Mouse (Mus musculus): ENCODE data around the gene Abcb9. TPM values are rescaled to one million over a fixed set of nuclear protein-coding genes. Genes with fewer than 3 reads are reported as not detected.

Gene Abcb9
- total RNA-seq, 2 experiments from 2014 or later, result 43.8 to 45.5 TPM

DNA sequence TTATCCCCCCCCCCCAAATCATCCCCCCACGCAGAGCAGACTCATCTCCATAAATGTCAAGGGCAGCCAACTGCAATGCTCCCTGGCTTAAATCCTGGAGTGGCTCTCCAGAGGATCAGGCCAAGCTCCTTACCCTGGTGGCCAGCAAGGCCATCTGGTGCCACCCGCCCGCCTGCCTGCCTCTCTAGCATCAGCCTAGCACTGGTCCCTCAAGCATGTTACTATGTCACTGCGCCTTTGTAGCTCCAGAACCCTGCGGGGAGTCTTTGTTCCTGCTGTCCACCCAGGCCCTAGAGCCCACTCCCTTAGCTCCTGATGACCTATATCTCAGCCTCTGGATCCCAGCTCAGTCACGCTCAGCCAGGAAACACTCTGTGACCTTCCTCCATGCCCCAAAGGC, 70.9 kb downstream of the Abcb9 start:
- DNase-seq (ENCODE audit: extremely low spot score in 1 of 2, low spot score in 2 of 2), result no peak
- intact Hi-C loops (cut with DNase I), result no loop called here

- no peak for DNase-seq (ENCODE audit: extremely low spot score in 1 of 2, low spot score in 2 of 2)
- intact Hi-C loops (cut with DNase I), result no loop called here
Observed at GRCm38 (mm10) chr5:124022365-124022764, 73.2 kb downstream of the Abcb9 start.

GRCm38 (mm10) chr5:124021701-124022100, 73.9 kb downstream of the Abcb9 start:
- intact Hi-C loops (cut with DNase I), result no loop called here
- DNase-seq (ENCODE audit: extremely low spot score in 1 of 2, low spot score in 2 of 2), result no peak

- DNase-seq (ENCODE audit: extremely low spot score in 1 of 2, low spot score in 2 of 2), result no peak
- intact Hi-C loops (cut with DNase I), result no loop called here
Observed at GRCm38 (mm10) chr5:124021148-124021547, 74.5 kb downstream of the Abcb9 start.

- intact Hi-C loops (cut with DNase I), result no loop called here
- peak; percentile 84 to 89 for DNase-seq (ENCODE audit: extremely low spot score in 1 of 2, low spot score in 2 of 2)
Observed at GRCm38 (mm10) chr5:124019348-124020216, 76.0 kb downstream of the Abcb9 start.

- intact Hi-C loops (cut with DNase I), result no loop called here
- no peak for DNase-seq (ENCODE audit: extremely low spot score in 1 of 2, low spot score in 2 of 2)
Observed at GRCm38 (mm10) chr5:124018651-124019050, 76.9 kb downstream of the Abcb9 start.

- intact Hi-C loops (cut with DNase I), result no loop called here
- DNase-seq (ENCODE audit: extremely low spot score in 1 of 2, low spot score in 2 of 2), result no peak
Observed at GRCm38 (mm10) chr5:124017941-124018340, 77.7 kb downstream of the Abcb9 start.

DNA sequence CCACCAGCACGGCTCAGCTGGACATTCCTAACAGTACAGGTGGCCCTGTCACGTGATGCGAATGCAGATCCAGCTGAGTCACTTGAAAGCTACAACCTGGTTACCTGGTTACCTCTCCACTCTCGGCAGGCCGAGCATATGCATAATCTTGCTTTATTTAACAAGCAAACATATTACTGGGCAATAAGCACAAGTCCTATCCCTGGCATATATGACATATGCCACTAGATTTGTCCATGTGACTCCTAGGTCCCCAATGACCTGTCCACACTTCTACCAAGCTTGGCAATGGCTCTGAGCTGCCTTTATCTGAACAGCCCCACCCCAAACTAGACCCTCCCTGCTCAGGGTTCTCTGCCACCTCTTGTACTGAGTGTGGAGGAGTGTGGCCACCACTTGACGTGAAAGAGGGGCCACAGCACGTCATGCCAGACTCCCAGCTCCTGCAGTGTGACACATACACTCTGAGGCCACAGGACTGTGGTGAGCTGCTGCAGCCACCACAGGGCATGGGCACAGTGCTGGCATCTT, 79.2 kb downstream of the Abcb9 start:
- intact Hi-C loops (cut with DNase I), result no loop called here
- no peak for DNase-seq (ENCODE audit: extremely low spot score in 1 of 2, low spot score in 2 of 2)

GRCm38 (mm10) chr5:124015727-124016126, 79.9 kb downstream of the Abcb9 start:
- intact Hi-C loops (cut with DNase I), result no loop called here
- no peak for DNase-seq (ENCODE audit: extremely low spot score in 1 of 2, low spot score in 2 of 2)

- peak in 1 of 2 experiments; percentile 77 for DNase-seq (ENCODE audit: extremely low spot score in 1 of 2, low spot score in 2 of 2)
- intact Hi-C loops (cut with DNase I), result no loop called here
Observed at GRCm38 (mm10) chr5:124014791-124015251, 80.8 kb downstream of the Abcb9 start.

DNA sequence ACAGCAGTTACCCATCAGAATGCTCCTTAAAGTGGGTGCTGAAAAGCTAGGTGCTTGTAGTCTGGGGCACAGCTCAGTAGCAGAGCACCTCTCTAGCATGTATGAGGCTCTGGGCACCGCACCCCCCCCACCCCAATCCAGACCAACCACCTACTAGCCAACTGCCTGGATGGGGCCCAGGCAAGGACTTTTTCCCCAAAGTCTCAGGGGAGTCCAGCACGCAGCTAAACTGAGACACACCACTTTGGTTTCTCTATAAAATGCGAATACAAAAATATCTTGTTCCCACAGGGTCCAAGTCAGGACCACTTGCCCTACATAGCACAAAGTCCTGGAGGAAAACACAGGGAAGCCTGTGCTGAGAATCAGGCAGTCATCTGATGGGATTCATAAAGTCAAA, 81.4 kb downstream of the Abcb9 start:
- intact Hi-C loops (cut with DNase I), result no loop called here
- no peak for DNase-seq (ENCODE audit: extremely low spot score in 1 of 2, low spot score in 2 of 2)

GRCm38 (mm10) chr5:124013747-124014146, 81.9 kb downstream of the Abcb9 start:
- intact Hi-C loops (cut with DNase I), result no loop called here
- DNase-seq (ENCODE audit: extremely low spot score in 1 of 2, low spot score in 2 of 2), result peak in 1 of 2 experiments; percentile 31

DNA sequence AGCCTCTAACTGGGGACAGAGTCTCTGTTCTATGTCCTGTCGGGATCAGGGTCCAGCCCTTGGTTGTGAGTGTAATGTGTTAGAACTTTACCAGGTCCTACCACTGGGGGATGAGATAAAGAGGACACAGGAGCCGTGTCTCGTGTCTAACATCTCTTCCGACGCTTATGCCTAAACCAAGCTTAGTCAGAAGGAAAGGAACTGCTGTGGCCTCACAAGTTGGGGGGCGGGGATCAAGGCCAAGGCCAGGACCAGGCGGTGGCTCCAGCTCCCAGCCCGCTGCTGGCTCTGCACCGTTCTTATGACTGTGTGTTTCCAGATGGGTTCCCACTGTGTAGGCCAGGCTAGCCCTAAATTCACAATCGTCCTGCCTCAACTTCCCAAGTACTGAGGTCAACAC, 82.7 kb downstream of the Abcb9 start:
- intact Hi-C loops (cut with DNase I), result no loop called here
- DNase-seq (ENCODE audit: extremely low spot score in 1 of 2, low spot score in 2 of 2), result peak in 1 of 2 experiments; percentile 43

- intact Hi-C loops (cut with DNase I), result no loop called here
- DNase-seq (ENCODE audit: extremely low spot score in 1 of 2, low spot score in 2 of 2), result no peak
Observed at GRCm38 (mm10) chr5:124011927-124012326, 83.7 kb downstream of the Abcb9 start.

Other genes starting within 250 kb of the Abcb9 start
- gene Hcar2, start 230.3 kb downstream of the Abcb9 start, total RNA-seq (2021), result not detected
- 1 to 10 TPM in 1 of 2 experiments, under 1 TPM in 1; 0.88 to 1.0 TPM for gene Hcar1, start 215.8 kb downstream of the Abcb9 start, total RNA-seq (2021)
- gene Denr, start 188.6 kb downstream of the Abcb9 start, total RNA-seq (2021), result 10 to 100 TPM; 71.2 to 76.9 TPM
- 1 to 10 TPM; 1.5 to 2.4 TPM for gene Gm43518, start 168.4 kb downstream of the Abcb9 start, total RNA-seq (2021)
- 1 to 10 TPM; 2.1 to 2.8 TPM for gene Ccdc62, start 165.1 kb downstream of the Abcb9 start, total RNA-seq (2021)
- 10 to 100 TPM; 82.4 to 93.4 TPM for gene Hip1r, start 122.2 kb downstream of the Abcb9 start, total RNA-seq (2021)
- gene Vps37b, start 63.5 kb downstream of the Abcb9 start, total RNA-seq (2021), result 10 to 100 TPM; 42.5 to 42.6 TPM
- 10 to 100 TPM; 32.5 to 34.6 TPM for gene Ogfod2, start 16.5 kb upstream of the Abcb9 start, total RNA-seq (2021)
- gene Arl6ip4, start 20.3 kb upstream of the Abcb9 start, total RNA-seq (2021), result 10 to 100 TPM; 55.4 to 58.8 TPM
- 100 to 1,000 TPM; 149 to 170 TPM for gene Pitpnm2, start 154.0 kb upstream of the Abcb9 start, total RNA-seq (2021)
- 10 to 100 TPM; 19.4 to 23.2 TPM for gene Mphosph9, start 232.2 kb upstream of the Abcb9 start, total RNA-seq (2021)
- gene 2810006K23Rik, start 232.3 kb upstream of the Abcb9 start, total RNA-seq (2021), result 10 to 100 TPM; 11.2 to 13.3 TPM

All from left cerebral cortex, postnatal 10 days (tissue).